8 mouse cellular contexts compared by ENCODE assay signal in genomic region chr7:116333713-116334668, GRCm38 (mm10). TPM values are rescaled to one million over a fixed set of nuclear protein-coding genes. Genes with fewer than 3 reads are reported as not detected.
DNase-seq lines count a peak whose midpoint lies in the region; ATAC-seq lines count a peak whose summit lies in the region.

Gene Rps13 (minus strand): TSS chr7:116334195.

- H3K36me3 ChIP-seq in hindbrain, embryonic 16.5 days (ENCODE audit: control insufficient read depth, insufficient read depth, low read length), result peaks cover 19% of the 10 kb centered on the region; the same call in 1 of the 2 replicates
- H3K36me3 ChIP-seq in macrophage (ENCODE audit: inconsistent target), result peaks cover 22% of the 10 kb centered on the region

- H3K27me3 ChIP-seq in hindbrain, embryonic 16.5 days (replicated peaks; ENCODE audit: control insufficient read depth, insufficient read depth, low read length), result no peaks in the 10 kb centered on the region

- DNase-seq in T-cell, adult 2 months (ENCODE audit: low spot score), result peak; percentile 98
- DNase-seq in cerebellum, postnatal 36 days, result peak; percentile 97 to 98
- peak; percentile 97 for DNase-seq in gastrocnemius, adult 18-20 months (ENCODE audit: low spot score)
- peak; percentile 98 to 99 for DNase-seq in left cerebral cortex, adult 18-20 months (ENCODE audit: low spot score in 2 of 2)
- peak; percentile 98 for DNase-seq in right cerebral cortex, adult 18-20 months
- DNase-seq in urinary bladder, postnatal 10 days (ENCODE audit: low spot score), result peak; percentile 94

- under 1% methylated on average over 78 of the region's 78 CpGs for WGBS in hindbrain, embryonic 16.5 days
- under 1% methylated on average over 73 of the region's 78 CpGs for WGBS in macrophage (ENCODE audit: missing documents)

- peak within 1 kb of the TSS; percentile 86 for H3K27ac ChIP-seq in hindbrain, embryonic 16.5 days (ENCODE audit: low read depth, low read length)
- H3K27ac ChIP-seq in macrophage, result peak within 1 kb of the TSS; percentile 66

- H3K4me1 ChIP-seq in hindbrain, embryonic 16.5 days (ENCODE audit: control insufficient read depth, insufficient read depth, low read depth, low read length), result peaks cover 10% of the 10 kb centered on the region

- peaks cover 18% of the 10 kb centered on the region for H3K79me2 ChIP-seq in macrophage (ENCODE audit: inconsistent target)

- peak; percentile 99 for ATAC-seq in hindbrain, embryonic 16.5 days

- peak within 1 kb of the TSS; percentile 95 for H3K9ac ChIP-seq in hindbrain, embryonic 16.5 days (ENCODE audit: low read depth, low read length)

- H3K9me3 ChIP-seq in hindbrain, embryonic 16.5 days (ENCODE audit: control insufficient read depth, low read length), result no peaks in the 10 kb centered on the region

- peak within 1 kb of the TSS; percentile 79 for H3K4me3 ChIP-seq in hindbrain, embryonic 16.5 days (ENCODE audit: low read length)
- peak within 1 kb of the TSS; percentile 87 for H3K4me3 ChIP-seq in macrophage (ENCODE audit: inconsistent target)

- peak within 1 kb of the TSS; percentile 81 for H3K4me2 ChIP-seq in hindbrain, embryonic 16.5 days (ENCODE audit: low read length)

RNA-seq across cellular contexts. Expression of gene Rps13, which starts in this region (rescaled TPM):
- 100 to 1,000 TPM; 260 to 323 TPM for total RNA-seq in gastrocnemius, adult 18-20 months (2021)
- polyA plus RNA-seq in hindbrain, embryonic 16.5 days (2015; fragmentation: Nextera tagmentation; extraction: Ambion mirVana), result 381 and 423 TPM in 2 replicates
- total RNA-seq in left cerebral cortex, adult 18-20 months (2021), result 100 to 1,000 TPM; 203 to 223 TPM
- 100 to 1,000 TPM in 1 of 26 experiments, 10 to 100 TPM in 25; 43.4 to 171 (median 57.0) TPM for total RNA-seq in macrophage (2018; cell fraction: chromatin; rRNA removed)
- 1,000 to 10,000 TPM in 1 of 26 experiments, 100 to 1,000 TPM in 25; 489 to 1,158 (median 701) TPM for total RNA-seq in macrophage (2018; cell fraction: cytosol; rRNA removed)
- 100 to 1,000 TPM in 16 of 26 experiments, 10 to 100 TPM in 10; 66.1 to 182 (median 115) TPM for total RNA-seq in macrophage (2018; cell fraction: nucleus; rRNA removed)
- polyA plus RNA-seq in macrophage (2018), result 344 to 1,175 TPM (median 1,056 TPM) in 3 replicates

Comparison
In these comparisons a context has a peak if more than half of its experiments do, and no peak if none do; other contexts are left out.
1. Peak in every context shown above with its lines: DNase-seq, ATAC-seq, H3K4me3 ChIP-seq and H3K27ac ChIP-seq.